Mouse (Mus musculus): ENCODE measurements around the gene Tex13c1. TPM values are rescaled to one million over a fixed set of nuclear protein-coding genes. Genes with fewer than 3 reads are reported as not detected.

Gene Tex13c1
- total RNA-seq (2015; ENCODE audit: low replicate concordance) (not detected in 2 replicates), total RNA-seq (2017; ENCODE audit: low replicate concordance) (not detected in 2 replicates)

- no peak for ATAC-seq (replicated peaks; ENCODE audit: low FRiP score, poor library complexity, severe bottlenecking)
Observed at GRCm38 (mm10) chrX:43590860-43591259, at the start of gene Tex13c1. TSS of gene Tex13c1 (plus strand) at chrX:43591160.

Other genes with a start within 250 kb of the Tex13c1 start
- gene Tenm1, start 162.0 kb upstream of the Tex13c1 start, total RNA-seq (2015; ENCODE audit: low replicate concordance) = not detected in 2 replicates
- not detected in 2 replicates for gene Tenm1, start 162.0 kb upstream of the Tex13c1 start, total RNA-seq (2017; ENCODE audit: low replicate concordance)

Data from erythroid progenitor cell, adult 5-6 weeks (primary cell).